Mouse (Mus musculus) forebrain, embryonic 12.5 days (tissue): ENCODE results near the gene Tob2. TPM values are rescaled to one million over a fixed set of nuclear protein-coding genes. Genes with fewer than 3 reads are reported as not detected.

Experiments used
- ATAC-seq: fragments of 200-750 bp; cut with Nextera tagmentation; 2 replicates; pipeline ENCODE4 v1.8.0; 2017; ENCODE audit warnings: moderate TSS enrichment; ENCODE audit not compliant: low FRiP score
- H3K27ac ChIP-seq: fragments of 300-500 bp; sonication (generic); 2 replicates; pipeline ENCODE4 v1.5.1; 2016; ENCODE audit warnings: mild to moderate bottlenecking
- H3K27me3 ChIP-seq: fragments of 300-500 bp; sonication (generic); 2 replicates; pipeline ENCODE4 v1.6.1; 2016; ENCODE audit warnings: mild to moderate bottlenecking
- H3K36me3 ChIP-seq: fragments of 300-500 bp; sonication (generic); replicated peaks from 2 replicates; pipeline ENCODE4 v1.6.1; 2016; ENCODE audit warnings: mild to moderate bottlenecking
- H3K4me1 ChIP-seq: fragments of 300-500 bp; sonication (generic); 2 replicates; pipeline ENCODE4 v1.6.1; 2016
- H3K4me2 ChIP-seq: fragments of 300-500 bp; sonication (generic); 2 replicates; pipeline ENCODE4 v1.6.1; 2016; ENCODE audit warnings: mild to moderate bottlenecking, moderate library complexity
- H3K4me3 ChIP-seq: fragments of 300-500 bp; sonication (generic); replicated peaks from 2 replicates; pipeline ENCODE4 v1.5.1; 2016; ENCODE audit warnings: mild to moderate bottlenecking
- H3K9ac ChIP-seq: fragments of 300-500 bp; sonication (generic); 2 replicates; pipeline ENCODE4 v1.6.1; 2016; ENCODE audit warnings: mild to moderate bottlenecking
- H3K9me3 ChIP-seq: fragments of 300-500 bp; sonication (generic); 2 replicates; pipeline ENCODE4 v1.6.1; 2016
- WGBS: fragments of 180-500 bp; shearing (Covaris S2); methylation state at CpG from one replicate; pipeline ENCODE4 v1.1.7; 2016; 5-methylcytosine and 5-hydroxymethylcytosine counted together
- polyA plus RNA-seq: library from polyadenylated mRNA; unstranded; fragments of >200 nt; fragmentation: Nextera tagmentation; extraction: Ambion mirVana; gene quantifications from 2 replicates; pipeline ENCODE4 v1.2.1, GENCODE M21; 2016

Gene Tob2
- polyA plus RNA-seq, 1 experiment from 2014 or later: 24.8 TPM

- Histone ChIP-seq H3K4me1 (peaks cover 7% of the 10 kb centered on the region), H3K27me3 (no peaks in the 10 kb centered on the region), H3K4me2 (no peak overlapping the region), H3K9me3 (no peaks in the 10 kb centered on the region), H3K27ac (no peak overlapping the region), H3K36me3 (peaks cover 33% of the 10 kb centered on the region), H3K4me3 (no peak overlapping the region), H3K9ac (no peak overlapping the region)
- no peak for ATAC-seq
- WGBS: 77% methylated on average over 3 of the region's 3 CpGs
Observed at GRCm38 (mm10) chr15:81885418-81885934, 26.9 kb upstream of the Tob2 start.

GRCm38 (mm10) chr15:81882348-81882747, 23.8 kb upstream of the Tob2 start:
- WGBS: 93% methylated on average over 3 of the region's 3 CpGs
- Histone ChIP-seq H3K27ac (no peak overlapping the region), H3K36me3 (peaks cover 6% of the 10 kb centered on the region; the same call in 1 of the 2 replicates), H3K4me1 (peaks cover 27% of the 10 kb centered on the region), H3K4me3 (no peak overlapping the region), H3K9me3 (no peaks in the 10 kb centered on the region), H3K4me2 (no peak overlapping the region), H3K27me3 (no peaks in the 10 kb centered on the region), H3K9ac (no peak overlapping the region)
- ATAC-seq: no peak

- 0 out of 2 replicates have a peak, but pooled peaks cover 5% of the 10 kb centered on the region for H3K36me3 ChIP-seq
- no peaks in the 10 kb centered on the region for H3K27me3 ChIP-seq
- WGBS: 47% methylated on average over 5 of the region's 5 CpGs
- peak; percentile 58; the same call in 1 of the 2 replicates for ATAC-seq
- H3K4me2 ChIP-seq: peak overlapping the region; percentile 35
- H3K9ac ChIP-seq: peak overlapping the region; percentile 36; the same call in 1 of the 2 replicates
- H3K9me3 ChIP-seq: no peaks in the 10 kb centered on the region
- H3K27ac ChIP-seq: peak overlapping the region; percentile 95
- H3K4me3 ChIP-seq: 0 out of 2 replicates have a peak overlapping the region, but pooled peaks have one; percentile 4
- H3K4me1 ChIP-seq: peaks cover 27% of the 10 kb centered on the region
Observed at GRCm38 (mm10) chr15:81879531-81880401, 21.2 kb upstream of the Tob2 start.

GRCm38 (mm10) chr15:81872262-81873136, 13.9 kb upstream of the Tob2 start, which contains the start of gene Aco2:
Aco2 (plus strand) TSS chr15:81872309.
- Histone ChIP-seq H3K9me3 (no peaks in the 10 kb centered on the region), H3K4me1 (peaks cover 23% of the 10 kb centered on the region), H3K9ac (peak within 1 kb of the TSS; percentile 83), H3K27ac (peak within 1 kb of the TSS; percentile 98), H3K4me3 (peak within 1 kb of the TSS; percentile 94), H3K4me2 (peak within 1 kb of the TSS; percentile 91), H3K36me3 (peaks cover 31% of the 10 kb centered on the region), H3K27me3 (no peaks in the 10 kb centered on the region)
- under 1% methylated on average over 53 of the region's 53 CpGs for WGBS
- peak; percentile 88 for ATAC-seq

- Histone ChIP-seq H3K9me3 (no peaks in the 10 kb centered on the region), H3K4me2 (peak within 1 kb of the TSS; percentile 91)
- peak; percentile 90 for ATAC-seq
Observed at GRCm38 (mm10) chr15:81871604-81872261, 13.1 kb upstream of the Tob2 start, which contains the start of gene Phf5a. Phf5a (minus strand) TSS chr15:81871911.

GRCm38 (mm10) chr15:81869985-81870384, 11.4 kb upstream of the Tob2 start:
- H3K9ac ChIP-seq: no peak overlapping the region
- no peak for ATAC-seq
- H3K27ac ChIP-seq: no peak overlapping the region
- H3K27me3 ChIP-seq: no peaks in the 10 kb centered on the region
- H3K4me3 ChIP-seq: no peak overlapping the region
- H3K4me2 ChIP-seq: no peak overlapping the region
- WGBS: 97% methylated on average over 5 of the region's 5 CpGs
- H3K4me1 ChIP-seq: peaks cover 23% of the 10 kb centered on the region
- H3K36me3 ChIP-seq: peaks cover 57% of the 10 kb centered on the region
- no peaks in the 10 kb centered on the region for H3K9me3 ChIP-seq

More at GRCm38 (mm10) chr15:81871604-81872261, 13.1 kb upstream of the Tob2 start, which contains the start of gene Phf5a:
- peaks cover 23% of the 10 kb centered on the region for H3K4me1 ChIP-seq
- H3K36me3 ChIP-seq: peaks cover 39% of the 10 kb centered on the region
- under 1% methylated on average over 30 of the region's 30 CpGs for WGBS
- peak within 1 kb of the TSS; percentile 94 for H3K4me3 ChIP-seq
- peak within 1 kb of the TSS; percentile 98 for H3K27ac ChIP-seq
- no peaks in the 10 kb centered on the region for H3K27me3 ChIP-seq
- H3K9ac ChIP-seq: peak within 1 kb of the TSS; percentile 83

- WGBS: 96% methylated on average over 7 of the region's 7 CpGs
- H3K36me3 ChIP-seq: peaks cover 55% of the 10 kb centered on the region
- no peak for ATAC-seq
Observed at GRCm38 (mm10) chr15:81864238-81864637, 5.6 kb upstream of the Tob2 start.

GRCm38 (mm10) chr15:81860471-81861135, 2.0 kb upstream of the Tob2 start:
- Histone ChIP-seq H3K27ac (no peak overlapping the region; the same call in 1 of the 2 replicates), H3K9ac (no peak overlapping the region), H3K4me1 (peaks cover 25% of the 10 kb centered on the region), H3K4me3 (no peak overlapping the region), H3K9me3 (no peaks in the 10 kb centered on the region), H3K27me3 (no peaks in the 10 kb centered on the region), H3K4me2 (peak overlapping the region; percentile 96; the same call in 1 of the 2 replicates), H3K36me3 (peaks cover 19% of the 10 kb centered on the region)
- ATAC-seq: no peak
- 42% methylated on average over 8 of the region's 8 CpGs for WGBS

More at GRCm38 (mm10) chr15:81864238-81864637, 5.6 kb upstream of the Tob2 start:
- Histone ChIP-seq H3K4me2 (no peak overlapping the region), H3K4me1 (peaks cover 4% of the 10 kb centered on the region), H3K9me3 (no peaks in the 10 kb centered on the region), H3K4me3 (no peak overlapping the region), H3K27me3 (no peaks in the 10 kb centered on the region), H3K27ac (no peak overlapping the region), H3K9ac (no peak overlapping the region)

GRCm38 (mm10) chr15:81859330-81860255, 997 bp upstream of the Tob2 start:
- Histone ChIP-seq H3K9me3 (no peaks in the 10 kb centered on the region), H3K36me3 (peaks cover 9% of the 10 kb centered on the region), H3K4me2 (peak overlapping the region; percentile 96), H3K9ac (peak overlapping the region; percentile 88; the same call in 1 of the 2 replicates), H3K27me3 (no peaks in the 10 kb centered on the region), H3K4me3 (peak overlapping the region; percentile 86), H3K27ac (peak overlapping the region; percentile 89), H3K4me1 (peaks cover 30% of the 10 kb centered on the region)
- WGBS: under 1% methylated on average over 39 of the region's 39 CpGs
- peak; percentile 79 for ATAC-seq

GRCm38 (mm10) chr15:81858138-81858516, 469 bp downstream of the Tob2 start:
- no peaks in the 10 kb centered on the region for H3K9me3 ChIP-seq
- peaks cover 5% of the 10 kb centered on the region; the same call in 1 of the 2 replicates for H3K36me3 ChIP-seq
- peak; percentile 14 for ATAC-seq
- WGBS: under 1% methylated on average over 23 of the region's 23 CpGs
- peak overlapping the region; percentile 89 for H3K27ac ChIP-seq
- peaks cover 30% of the 10 kb centered on the region for H3K4me1 ChIP-seq
- H3K27me3 ChIP-seq: no peaks in the 10 kb centered on the region
- peak overlapping the region; percentile 88 for H3K9ac ChIP-seq
- peak overlapping the region; percentile 86 for H3K4me3 ChIP-seq
- peak overlapping the region; percentile 96 for H3K4me2 ChIP-seq
